Mouse (Mus musculus) CH12F3 (cell line): ENCODE results near the gene Zfp1.

Source experiments
- in situ Hi-C: fragments of 300-500 bp; cut with MboI; formaldehyde crosslinking; loops from 2 replicates; pipeline ENCODE4 v1.14.3; 2020; ENCODE audit warnings: low sequenced_read_pairs

Gene Zfp1

GRCm38 (mm10) chr8:111710777-111711485 lies 67.7 kb downstream of the Zfp1 start:
- in situ Hi-C loops: no loop called here

GRCm38 (mm10) chr8:111712135-111712534 lies 68.9 kb downstream of the Zfp1 start:
- in situ Hi-C loops: no loop called here

- in situ Hi-C loops: no loop called here
Observed at GRCm38 (mm10) chr8:111712588-111712987, 69.4 kb downstream of the Zfp1 start.

GRCm38 (mm10) chr8:111713291-111713690 lies 70.1 kb downstream of the Zfp1 start:
- in situ Hi-C loops: no loop called here

GRCm38 (mm10) chr8:111713817-111714216 lies 70.6 kb downstream of the Zfp1 start:
- in situ Hi-C loops: no loop called here

- in situ Hi-C loops: no loop called here
Observed at GRCm38 (mm10) chr8:111714295-111714694, 71.1 kb downstream of the Zfp1 start.

GRCm38 (mm10) chr8:111715514-111715913 lies 72.3 kb downstream of the Zfp1 start:
- in situ Hi-C loops: no loop called here

- in situ Hi-C loops: no loop called here
Observed at GRCm38 (mm10) chr8:111716603-111717487, 73.6 kb downstream of the Zfp1 start.

- in situ Hi-C loops: no loop called here
Observed at GRCm38 (mm10) chr8:111717488-111717792, 74.2 kb downstream of the Zfp1 start.

GRCm38 (mm10) chr8:111717866-111718265 lies 74.7 kb downstream of the Zfp1 start:
- in situ Hi-C loops: no loop called here

- in situ Hi-C loops: no loop called here
Observed at GRCm38 (mm10) chr8:111718937-111719336, 75.7 kb downstream of the Zfp1 start.

GRCm38 (mm10) chr8:111720115-111720544 lies 76.9 kb downstream of the Zfp1 start:
- in situ Hi-C loops: no loop called here
